Mouse (Mus musculus) activated CD4-positive, CD25-positive, alpha-beta regulatory T cell, adult 4 months (primary cell): ENCODE measurements around the gene Pax1. TPM values are rescaled to one million over a fixed set of nuclear protein-coding genes. Genes with fewer than 3 reads are reported as not detected.

Source experiments
- ATAC-seq: one replicate; pipeline ENCODE4 v1.8.0; 2017
- polyA plus RNA-seq, 2 experiments: library from polyadenylated mRNA; unstranded; fragments of 100-300 nt; shearing (Covaris generic); gene quantifications; one replicate each; pipeline ENCODE4 v1.2.1; 2017

Pax1 gene
- polyA plus RNA-seq = not detected

- ATAC-seq = no peak
These were observed at the start of gene Pax1 for GRCm38 (mm10) chr2:147361581-147361980. Pax1 (plus strand) TSS chr2:147361925.

- ATAC-seq = no peak
These were observed 40.7 kb upstream of the Pax1 start for GRCm38 (mm10) chr2:147321036-147321435.

- no peak for ATAC-seq
These were observed 36.5 kb upstream of the Pax1 start for GRCm38 (mm10) chr2:147325178-147325577.

DNA sequence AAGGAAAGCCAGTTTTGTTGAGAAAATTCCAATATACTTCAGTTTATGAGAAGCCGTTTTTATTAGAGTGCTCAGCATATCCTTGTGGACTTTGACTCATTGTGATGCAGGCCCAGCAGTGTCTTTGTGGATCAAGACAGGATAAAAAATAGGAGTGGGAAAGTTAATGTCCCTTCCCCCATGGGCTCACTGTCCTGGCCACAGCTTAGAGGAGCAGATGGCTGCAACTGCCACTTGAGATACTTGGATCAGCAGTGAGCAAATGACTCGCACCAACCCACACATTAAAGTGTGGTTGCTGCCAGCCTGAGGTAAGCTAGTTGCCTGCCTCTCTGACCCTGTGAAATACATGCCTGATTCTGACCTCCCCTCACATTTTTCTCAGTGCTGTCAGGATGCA is 29.0 kb upstream of the Pax1 start:
- ATAC-seq = no peak

DNA sequence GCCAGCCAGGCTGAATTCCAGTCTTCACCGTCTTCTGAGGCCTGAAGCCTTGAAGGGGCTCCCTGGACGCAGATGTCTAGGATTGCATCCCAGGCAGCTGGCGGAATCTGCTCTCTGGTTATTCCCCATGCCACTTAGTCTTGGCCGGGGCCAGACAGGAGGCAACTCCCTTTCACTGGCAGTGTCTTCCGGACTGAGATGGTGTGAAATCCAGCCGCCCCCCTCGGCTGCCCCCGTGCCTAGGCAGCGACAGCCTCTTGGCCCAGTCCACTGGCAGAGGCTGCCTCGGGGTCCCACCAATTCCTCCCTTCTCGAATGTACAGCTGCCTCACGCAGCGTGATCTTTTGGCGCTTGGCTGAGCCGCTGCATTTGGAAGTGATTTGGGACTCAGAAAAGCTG is 23.0 kb upstream of the Pax1 start:
- ATAC-seq = no peak

DNA sequence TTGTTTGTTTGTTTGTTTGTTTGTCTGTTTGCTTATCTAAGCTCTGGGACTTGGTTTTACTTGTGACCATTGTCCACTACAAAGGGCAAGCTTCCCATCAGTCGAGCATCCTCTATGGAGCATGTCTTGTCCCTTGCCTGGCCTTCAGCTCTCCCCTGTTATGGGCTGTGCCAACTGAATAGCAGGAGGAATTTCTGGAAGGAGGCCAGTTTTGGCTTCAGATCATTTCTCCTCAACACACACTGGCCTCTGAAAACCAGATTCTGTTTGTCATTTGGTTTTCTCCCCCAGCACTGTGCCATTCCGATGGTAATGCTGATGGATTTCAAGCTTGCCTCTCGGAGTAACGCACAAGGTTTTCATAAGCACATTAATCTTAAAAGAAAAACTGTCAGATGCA is 21.9 kb upstream of the Pax1 start:
- ATAC-seq = no peak

GRCm38 (mm10) chr2:147342198-147342597 is 19.5 kb upstream of the Pax1 start:
- ATAC-seq = no peak

DNA sequence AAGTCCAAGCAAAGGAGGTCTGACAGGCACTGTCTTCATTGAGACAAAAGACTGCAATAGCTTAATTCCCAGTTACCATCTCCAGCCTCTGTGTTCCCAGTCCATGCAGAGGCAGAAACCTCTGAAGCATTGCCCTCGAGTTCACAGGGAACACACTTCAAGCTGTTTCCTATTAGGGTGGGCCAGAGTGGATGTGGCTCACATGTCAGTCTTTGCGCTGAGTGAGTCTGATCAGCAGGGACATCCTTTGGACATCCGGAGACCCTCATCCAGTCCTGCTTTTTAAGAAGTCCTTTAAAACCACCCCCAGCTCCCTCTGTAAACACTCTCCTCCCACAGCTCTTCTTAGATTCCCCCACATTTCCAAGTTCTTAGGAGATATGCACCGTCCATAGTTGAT is 2.0 kb upstream of the Pax1 start:
- no peak for ATAC-seq

GRCm38 (mm10) chr2:147360401-147360800 is 1.3 kb upstream of the Pax1 start:
- no peak for ATAC-seq

GRCm38 (mm10) chr2:147360856-147361255 is 869 bp upstream of the Pax1 start:
- no peak for ATAC-seq

GRCm38 (mm10) chr2:147362316-147362715 is 591 bp downstream of the Pax1 start:
- ATAC-seq = no peak

DNA sequence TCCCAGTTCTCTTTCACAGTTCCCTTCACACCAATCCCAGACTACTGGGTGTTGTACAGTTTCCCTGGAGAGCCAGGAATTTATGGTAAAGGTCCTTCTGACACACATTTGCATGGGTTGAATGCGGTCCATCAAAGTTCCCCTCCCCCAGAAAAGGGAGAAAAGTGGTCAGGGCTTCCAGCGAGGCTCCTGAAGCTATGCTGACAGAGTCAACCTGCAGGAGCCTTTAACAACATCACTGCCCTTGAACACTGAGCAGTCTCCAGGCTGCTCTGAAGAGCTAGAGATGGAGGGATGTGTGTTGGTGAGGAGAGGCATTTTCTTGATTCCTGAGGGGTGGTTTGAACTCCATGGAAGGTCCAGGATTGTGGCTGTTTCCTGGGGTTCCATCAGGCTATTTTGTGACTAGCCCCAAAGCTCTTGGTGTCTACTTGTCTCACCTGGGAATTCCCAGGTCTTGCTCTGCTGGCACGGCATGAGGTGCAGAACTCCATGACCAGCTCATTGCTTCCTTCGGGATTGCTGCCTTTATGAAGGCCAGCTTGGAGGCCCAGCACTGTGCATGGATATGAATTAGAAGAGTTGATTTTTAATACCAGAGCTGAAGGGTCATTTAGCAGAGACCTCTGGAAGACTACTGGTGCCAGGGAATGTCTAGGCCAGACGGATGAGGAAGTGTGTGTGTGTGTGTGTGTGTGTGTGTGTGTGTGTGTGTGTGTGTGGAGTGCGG is 1.8 kb downstream of the Pax1 start:
- no peak for ATAC-seq

DNA sequence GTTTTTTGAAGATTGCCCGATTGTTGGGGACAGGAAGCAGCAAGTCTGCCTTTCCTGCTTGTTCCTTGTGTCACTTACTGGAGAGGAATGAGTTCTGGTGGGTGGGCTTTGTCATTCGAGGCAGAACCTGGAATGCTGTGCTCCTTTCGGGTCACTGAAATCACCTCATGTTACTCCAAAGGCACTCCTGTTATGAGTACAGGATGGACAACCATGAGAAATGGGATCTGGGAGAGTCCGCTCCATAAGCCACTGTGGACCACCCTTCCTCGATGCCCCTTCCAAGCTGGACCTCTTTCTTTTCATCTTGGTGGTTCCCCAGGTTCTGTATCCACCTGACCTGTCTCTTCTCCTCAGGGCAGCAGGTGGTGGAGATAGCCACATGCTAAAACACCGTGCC is 2.5 kb downstream of the Pax1 start:
- no peak for ATAC-seq

GRCm38 (mm10) chr2:147364982-147365907 is 3.5 kb downstream of the Pax1 start:
- no peak for ATAC-seq

DNA sequence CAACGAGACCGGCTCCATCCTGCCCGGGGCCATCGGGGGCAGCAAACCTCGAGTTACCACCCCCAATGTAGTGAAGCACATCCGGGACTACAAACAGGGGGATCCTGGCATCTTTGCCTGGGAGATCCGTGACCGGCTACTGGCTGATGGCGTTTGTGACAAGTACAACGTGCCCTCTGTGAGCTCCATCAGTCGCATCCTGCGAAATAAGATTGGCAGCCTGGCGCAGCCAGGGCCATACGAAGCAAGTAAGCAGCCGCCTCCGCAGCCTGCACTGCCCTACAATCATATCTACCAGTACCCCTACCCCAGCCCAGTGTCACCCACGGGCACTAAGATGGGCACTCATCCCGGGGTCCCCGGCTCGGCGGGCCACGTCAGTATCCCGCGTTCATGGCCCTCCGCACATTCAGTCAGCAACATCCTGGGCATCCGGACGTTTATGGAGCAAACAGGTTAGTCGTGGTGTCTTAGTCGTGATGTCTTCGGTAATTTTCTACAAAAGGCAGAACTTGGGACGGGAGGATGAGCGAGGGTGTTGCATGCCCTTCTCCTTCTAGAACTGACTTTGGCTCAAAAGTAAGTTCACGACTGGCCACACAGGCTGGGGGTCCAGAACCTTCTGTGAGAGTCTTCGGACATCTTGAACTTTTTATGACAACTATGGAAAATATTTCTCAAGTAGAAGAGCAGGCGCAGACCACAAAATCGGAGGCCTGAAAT is 4.3 kb downstream of the Pax1 start:
- no peak for ATAC-seq

DNA sequence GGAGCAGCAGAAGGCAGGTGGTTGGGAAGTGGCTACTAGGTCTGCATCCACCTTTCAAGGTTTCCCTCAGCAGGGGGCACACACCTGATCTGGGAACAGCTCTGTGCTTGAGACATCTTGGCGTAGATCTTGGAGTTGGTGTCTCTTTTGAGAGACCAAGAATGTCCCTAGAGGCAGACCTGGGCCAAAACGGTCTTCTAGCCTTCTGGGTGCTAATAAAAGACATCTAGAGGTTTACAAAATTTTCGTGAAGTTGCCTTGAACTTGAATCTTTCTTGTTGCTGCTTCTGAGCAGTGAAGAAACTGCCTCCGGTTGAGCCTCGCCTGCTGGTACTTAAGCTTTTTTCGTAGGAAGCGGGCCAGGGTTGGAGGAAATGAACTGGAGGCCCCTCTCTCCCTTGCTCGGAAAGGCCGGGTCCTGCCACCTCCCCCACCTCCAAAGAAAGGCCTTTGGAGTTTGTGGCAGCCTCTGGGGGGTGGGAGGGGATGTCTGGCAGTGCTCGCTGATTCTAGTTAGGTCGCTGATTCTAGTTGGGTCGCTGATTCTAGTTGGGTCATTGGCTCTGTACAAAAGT is 5.6 kb downstream of the Pax1 start:
- no peak for ATAC-seq

GRCm38 (mm10) chr2:147367911-147368591 is 6.3 kb downstream of the Pax1 start:
- ATAC-seq = no peak

- no peak for ATAC-seq
These were observed 7.8 kb downstream of the Pax1 start for GRCm38 (mm10) chr2:147369561-147369960.

DNA sequence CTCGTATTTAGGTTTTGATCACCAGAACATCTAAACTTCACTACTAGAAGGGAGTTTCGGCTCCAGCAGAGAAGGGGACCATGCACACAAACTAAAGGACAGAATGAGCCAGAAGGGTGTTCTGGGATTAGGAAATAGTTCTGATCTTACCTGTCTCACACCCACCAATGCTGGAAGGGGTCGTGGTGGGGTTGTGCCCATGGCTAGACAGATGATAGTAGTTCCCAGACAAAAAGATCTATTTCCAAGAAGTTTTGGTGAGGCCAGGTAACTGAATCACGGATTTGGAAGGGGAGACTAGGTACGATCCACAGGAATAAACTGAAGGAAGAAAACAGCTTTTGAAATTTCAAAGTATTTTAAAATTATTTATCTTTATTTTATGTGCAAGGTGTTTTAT is 8.4 kb downstream of the Pax1 start:
- ATAC-seq = no peak

DNA sequence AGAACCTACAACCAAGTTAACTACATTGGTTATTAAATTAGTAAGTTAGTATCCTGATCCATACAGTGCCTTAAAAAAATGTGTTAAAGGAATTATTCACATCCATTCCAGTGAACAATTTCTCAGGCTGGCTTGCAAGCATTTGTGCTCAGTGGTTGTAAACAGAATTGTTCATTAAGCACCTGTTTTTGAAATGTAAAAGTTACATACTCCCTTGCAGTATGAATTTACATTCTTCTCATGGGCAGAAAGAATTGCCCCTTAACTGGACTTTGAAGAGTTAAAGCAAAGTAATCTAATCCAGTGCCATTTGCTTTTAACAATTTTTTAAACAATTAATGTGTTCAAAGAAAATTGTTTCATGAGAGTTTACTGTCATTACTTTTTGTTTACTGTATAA is 9.6 kb downstream of the Pax1 start:
- ATAC-seq = no peak

- no peak for ATAC-seq
These were observed 10.1 kb downstream of the Pax1 start for GRCm38 (mm10) chr2:147371840-147372239.

- ATAC-seq = no peak
These were observed 11.4 kb downstream of the Pax1 start for GRCm38 (mm10) chr2:147372947-147373666.
